Mouse (Mus musculus) midbrain, embryonic 12.5 days (tissue): ENCODE measurements around the gene Ercc6l2. TPM values are rescaled to one million over a fixed set of nuclear protein-coding genes. Genes with fewer than 3 reads are reported as not detected.

Experiments used
- ATAC-seq: fragments of 200-750 bp; cut with Nextera tagmentation; 2 replicates; pipeline ENCODE4 v1.8.0; 2017; ENCODE audit warnings: low read depth, moderate TSS enrichment, moderate library complexity; ENCODE audit not compliant: low FRiP score
- H3K27ac ChIP-seq: fragments of 300-500 bp; sonication (generic); replicated peaks from 2 replicates; pipeline ENCODE4 v1.5.1; 2016; ENCODE audit warnings: mild to moderate bottlenecking
- H3K27me3 ChIP-seq: fragments of 300-500 bp; sonication (generic); 2 replicates; pipeline ENCODE4 v1.6.1; 2016; ENCODE audit warnings: mild to moderate bottlenecking
- H3K36me3 ChIP-seq: fragments of 300-500 bp; sonication (generic); 2 replicates; pipeline ENCODE4 v1.6.1; 2016
- H3K4me1 ChIP-seq: fragments of 300-500 bp; sonication (generic); 2 replicates; pipeline ENCODE4 v1.6.1; 2016
- H3K4me2 ChIP-seq: fragments of 300-500 bp; sonication (generic); replicated peaks from 2 replicates; pipeline ENCODE4 v1.6.1; 2016; ENCODE audit warnings: mild to moderate bottlenecking, moderate library complexity
- H3K4me3 ChIP-seq: fragments of 300-500 bp; sonication (generic); 2 replicates; pipeline ENCODE4 v1.5.1; 2016; ENCODE audit warnings: mild to moderate bottlenecking
- H3K9ac ChIP-seq: fragments of 300-500 bp; sonication (generic); replicated peaks from 2 replicates; pipeline ENCODE4 v1.6.1; 2016; ENCODE audit warnings: mild to moderate bottlenecking, moderate library complexity
- H3K9me3 ChIP-seq: fragments of 300-500 bp; sonication (generic); 2 replicates; pipeline ENCODE4 v1.6.1; 2016; ENCODE audit warnings: mild to moderate bottlenecking
- WGBS: fragments of 180-500 bp; shearing (Covaris S2); methylation state at CpG from one replicate; pipeline ENCODE4 v1.1.7; 2016; 5-methylcytosine and 5-hydroxymethylcytosine counted together
- polyA plus RNA-seq: library from polyadenylated mRNA; unstranded; fragments of >200 nt; fragmentation: Nextera tagmentation; extraction: Ambion mirVana; gene quantifications from 2 replicates; pipeline ENCODE4 v1.2.1, GENCODE M21; 2016

Gene Ercc6l2
- polyA plus RNA-seq, 1 experiment from 2014 or later = 20.5 TPM

- no peaks in the 10 kb centered on the region for H3K9me3 ChIP-seq
- peaks cover 18% of the 10 kb centered on the region for H3K4me1 ChIP-seq
- peaks cover 63% of the 10 kb centered on the region for H3K27me3 ChIP-seq
- H3K27ac ChIP-seq = no peak overlapping the region
- peak overlapping the region; percentile 34 for H3K4me3 ChIP-seq
- 15% methylated on average over 12 of the region's 12 CpGs for whole genome bisulfite sequencing
- no peaks in the 10 kb centered on the region for H3K36me3 ChIP-seq
- peak overlapping the region; percentile 62 for H3K4me2 ChIP-seq
- ATAC-seq = no peak
- no peak overlapping the region for H3K9ac ChIP-seq
These were observed 85.8 kb downstream of the Ercc6l2 start for GRCm38 (mm10) chr13:63900679-63901302.

- Histone ChIP-seq H3K4me2 (peak overlapping the region; percentile 62), H3K9me3 (no peaks in the 10 kb centered on the region), H3K4me3 (peak overlapping the region; percentile 34), H3K27me3 (peaks cover 67% of the 10 kb centered on the region), H3K9ac (0 out of 2 replicates have a peak overlapping the region, but pooled peaks have one; percentile 31), H3K36me3 (no peaks in the 10 kb centered on the region), H3K4me1 (peaks cover 18% of the 10 kb centered on the region), H3K27ac (no peak overlapping the region; the same call in 1 of the 2 replicates)
- peak; percentile 82 for ATAC-seq
- under 1% methylated on average over 17 of the region's 17 CpGs for WGBS
These were observed 86.3 kb downstream of the Ercc6l2 start for GRCm38 (mm10) chr13:63901303-63901713.

GRCm38 (mm10) chr13:63901714-63902597, 86.9 kb downstream of the Ercc6l2 start:
- Histone ChIP-seq H3K4me3 (peak overlapping the region; percentile 34), H3K36me3 (no peaks in the 10 kb centered on the region), H3K4me1 (peaks cover 18% of the 10 kb centered on the region), H3K27me3 (peaks cover 74% of the 10 kb centered on the region), H3K27ac (no peak overlapping the region; the same call in 1 of the 2 replicates), H3K4me2 (peak overlapping the region; percentile 62), H3K9ac (0 out of 2 replicates have a peak overlapping the region, but pooled peaks have one; percentile 31), H3K9me3 (no peaks in the 10 kb centered on the region)
- ATAC-seq = peak; percentile 70; the same call in 1 of the 2 replicates
- 7% methylated on average over 28 of the region's 28 CpGs for WGBS

- no peak overlapping the region for H3K4me2 ChIP-seq
- no peak overlapping the region for H3K27ac ChIP-seq
- H3K9ac ChIP-seq = no peak overlapping the region
- ATAC-seq = no peak
- no peaks in the 10 kb centered on the region for H3K36me3 ChIP-seq
- no peaks in the 10 kb centered on the region for H3K9me3 ChIP-seq
- peaks cover 8% of the 10 kb centered on the region for H3K4me1 ChIP-seq
- H3K4me3 ChIP-seq = no peak overlapping the region
- peaks cover 80% of the 10 kb centered on the region for H3K27me3 ChIP-seq
- WGBS = 99% methylated on average over 4 of the region's 4 CpGs
These were observed 91.5 kb downstream of the Ercc6l2 start for GRCm38 (mm10) chr13:63906516-63906915.

GRCm38 (mm10) chr13:63907437-63907836, 92.4 kb downstream of the Ercc6l2 start:
- no peaks in the 10 kb centered on the region for H3K36me3 ChIP-seq
- no peak for ATAC-seq
- WGBS = 51% methylated on average over 4 of the region's 4 CpGs

GRCm38 (mm10) chr13:63910141-63910804, 95.2 kb downstream of the Ercc6l2 start:
- H3K4me1 ChIP-seq = no peaks in the 10 kb centered on the region
- no peak overlapping the region for H3K4me2 ChIP-seq
- H3K9me3 ChIP-seq = no peaks in the 10 kb centered on the region
- H3K27me3 ChIP-seq = peaks cover 71% of the 10 kb centered on the region
- no peak overlapping the region for H3K9ac ChIP-seq
- ATAC-seq = no peak
- H3K27ac ChIP-seq = no peak overlapping the region
- no peaks in the 10 kb centered on the region for H3K36me3 ChIP-seq
- 78% methylated on average over 5 of the region's 5 CpGs for WGBS
- no peak overlapping the region for H3K4me3 ChIP-seq

More at GRCm38 (mm10) chr13:63907437-63907836, 92.4 kb downstream of the Ercc6l2 start:
- no peaks in the 10 kb centered on the region for H3K9me3 ChIP-seq
- H3K4me3 ChIP-seq = no peak overlapping the region
- H3K27me3 ChIP-seq = peaks cover 80% of the 10 kb centered on the region
- no peaks in the 10 kb centered on the region for H3K4me1 ChIP-seq
- no peak overlapping the region for H3K4me2 ChIP-seq
- H3K9ac ChIP-seq = no peak overlapping the region
- no peak overlapping the region for H3K27ac ChIP-seq

- Histone ChIP-seq H3K9me3 (no peaks in the 10 kb centered on the region), H3K9ac (no peak overlapping the region), H3K27ac (no peak overlapping the region), H3K36me3 (no peaks in the 10 kb centered on the region), H3K27me3 (peaks cover 72% of the 10 kb centered on the region), H3K4me2 (no peak overlapping the region), H3K4me1 (no peaks in the 10 kb centered on the region), H3K4me3 (no peak overlapping the region)
- ATAC-seq = no peak
- 68% methylated on average over 3 of the region's 3 CpGs for WGBS
These were observed 96.6 kb downstream of the Ercc6l2 start for GRCm38 (mm10) chr13:63911617-63912016.

GRCm38 (mm10) chr13:63913136-63913535, 98.1 kb downstream of the Ercc6l2 start:
- H3K27ac ChIP-seq = no peak overlapping the region
- H3K9ac ChIP-seq = no peak overlapping the region
- no peaks in the 10 kb centered on the region for H3K36me3 ChIP-seq
- no peak overlapping the region for H3K4me3 ChIP-seq
- peaks cover 9% of the 10 kb centered on the region for H3K4me1 ChIP-seq
- H3K27me3 ChIP-seq = peaks cover 70% of the 10 kb centered on the region
- no peak for ATAC-seq
- no peaks in the 10 kb centered on the region for H3K9me3 ChIP-seq
- H3K4me2 ChIP-seq = no peak overlapping the region
- WGBS = 93% methylated on average over 6 of the region's 6 CpGs

- 72% methylated on average over 3 of the region's 3 CpGs for WGBS
- Histone ChIP-seq H3K4me2 (no peak overlapping the region), H3K27ac (no peak overlapping the region), H3K27me3 (peaks cover 79% of the 10 kb centered on the region), H3K4me3 (no peak overlapping the region), H3K36me3 (no peaks in the 10 kb centered on the region), H3K4me1 (peaks cover 19% of the 10 kb centered on the region), H3K9me3 (no peaks in the 10 kb centered on the region), H3K9ac (no peak overlapping the region)
- no peak for ATAC-seq
These were observed 100.1 kb downstream of the Ercc6l2 start for GRCm38 (mm10) chr13:63915176-63915575.

- H3K4me2 ChIP-seq = no peak overlapping the region
- H3K9ac ChIP-seq = no peak overlapping the region
- no peak for ATAC-seq
- peaks cover 19% of the 10 kb centered on the region for H3K4me1 ChIP-seq
- no peak overlapping the region for H3K27ac ChIP-seq
- whole genome bisulfite sequencing = 88% methylated on average over 1 of the region's 1 CpGs
- H3K9me3 ChIP-seq = no peaks in the 10 kb centered on the region
- H3K36me3 ChIP-seq = no peaks in the 10 kb centered on the region
- H3K27me3 ChIP-seq = peaks cover 79% of the 10 kb centered on the region
- no peak overlapping the region for H3K4me3 ChIP-seq
These were observed 100.6 kb downstream of the Ercc6l2 start for GRCm38 (mm10) chr13:63915684-63916083.

- H3K36me3 ChIP-seq = no peaks in the 10 kb centered on the region
- no peak overlapping the region for H3K4me2 ChIP-seq
- peaks cover 19% of the 10 kb centered on the region for H3K4me1 ChIP-seq
- H3K27ac ChIP-seq = no peak overlapping the region
- H3K4me3 ChIP-seq = no peak overlapping the region
- 0 out of 2 replicates have a peak, but pooled peaks cover 4% of the 10 kb centered on the region for H3K9me3 ChIP-seq
- peaks cover 81% of the 10 kb centered on the region for H3K27me3 ChIP-seq
- 95% methylated on average over 8 of the region's 8 CpGs for WGBS
- ATAC-seq = no peak
- H3K9ac ChIP-seq = no peak overlapping the region
These were observed 101.5 kb downstream of the Ercc6l2 start for GRCm38 (mm10) chr13:63916568-63916967.
